Mouse (Mus musculus): ENCODE data around the gene Phactr2.

DNA sequence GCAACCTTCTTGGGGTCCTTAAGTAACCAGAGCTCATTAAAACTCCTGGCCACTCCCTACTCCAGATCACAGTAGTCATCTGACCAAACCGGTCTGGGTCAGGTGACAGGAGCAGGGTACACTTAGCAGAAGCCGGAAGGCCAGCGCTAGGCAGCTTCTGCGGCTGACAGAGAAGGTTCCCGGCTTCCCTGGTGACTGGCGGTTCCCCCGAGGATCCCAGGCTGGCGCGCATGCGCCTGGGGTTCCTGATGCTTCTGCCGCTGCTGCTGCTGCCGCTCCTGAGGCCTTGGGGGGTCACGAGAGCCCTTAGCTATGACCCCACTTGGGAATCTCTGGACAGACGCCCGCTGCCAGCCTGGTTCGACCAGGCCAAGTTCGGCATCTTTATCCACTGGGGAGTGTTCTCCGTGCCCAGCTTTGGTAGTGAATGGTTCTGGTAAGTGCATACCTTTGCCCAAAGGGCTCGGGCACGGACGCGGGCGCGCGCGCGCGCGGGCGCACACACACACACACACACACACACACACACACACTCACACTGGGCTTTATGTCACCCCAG, 26.8 kb upstream of the Phactr2 start:
- TF ChIP-seq POLR2A (IDR thresholded peaks at IDR 0.05; ENCODE audit: insufficient read depth, low read length) (no peak), CTCF (IDR thresholded peaks at IDR 0.05; ENCODE audit: low read depth, low read length) (no peak), EP300 (IDR thresholded peaks at IDR 0.05; ENCODE audit: insufficient read depth, low read depth, low read length) (no peak)

All from ES-Bruce4 (cell line).